Mouse (Mus musculus) layer of hippocampus, adult 8-10 months (tissue): ENCODE measurements at regions not wholly inside any gene's neighbourhood (a gene's known extent, or its start where the extent isn't known, plus 50 kb on each side); places are given as distances from the start of the nearest gene placed in this dataset.
A peak's percentile ranks its signal among the peaks of the same experiment; 100 is the strongest.

Experiments
- DNase-seq, 2 experiments: peaks; one replicate each; pipeline ENCODE4 v3.0.0; 2022; ENCODE audit warnings: low spot score in 2 of 2

DNA sequence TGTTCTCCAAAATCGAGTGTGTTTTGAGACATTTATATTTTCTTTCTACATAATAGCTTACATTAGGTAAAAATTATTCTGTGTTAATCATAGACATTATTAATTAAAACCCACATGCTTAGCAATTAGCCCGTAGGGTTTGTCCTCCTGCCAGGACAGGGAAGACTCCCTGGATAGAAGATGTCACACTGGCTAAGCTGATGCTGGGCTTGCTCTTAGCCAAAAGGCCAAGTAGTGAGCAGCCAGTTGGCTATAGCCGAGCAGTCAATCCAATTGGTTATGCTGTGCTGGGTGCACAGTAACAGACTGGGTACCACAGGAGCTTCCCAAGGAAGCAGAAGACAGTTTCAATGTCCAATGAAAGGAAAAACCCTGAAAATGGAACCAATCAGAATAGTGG lies 166.0 kb upstream of the Rnf219 start:
- no peak for DNase-seq

DNA sequence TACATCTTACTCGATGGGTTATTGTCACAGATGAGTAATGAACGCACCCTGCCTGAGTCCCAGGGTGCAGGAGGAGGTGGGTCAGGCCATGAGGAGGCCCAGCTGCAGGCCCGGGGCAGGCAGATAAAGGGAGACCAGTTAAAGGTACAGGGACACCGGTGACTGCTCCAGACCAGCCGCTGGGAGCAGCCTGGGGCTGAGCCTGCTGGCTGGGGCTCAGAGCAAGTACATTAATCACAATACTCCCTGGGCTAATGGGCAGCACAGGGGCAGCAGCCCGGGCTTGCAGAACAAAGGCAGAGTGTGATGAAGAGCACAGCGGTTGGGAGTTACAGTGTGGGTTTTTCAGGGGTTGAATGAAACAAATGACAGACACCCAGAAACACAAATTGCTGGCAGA lies 154.4 kb upstream of the Rnf219 start:
- DNase-seq, result no peak

DNA sequence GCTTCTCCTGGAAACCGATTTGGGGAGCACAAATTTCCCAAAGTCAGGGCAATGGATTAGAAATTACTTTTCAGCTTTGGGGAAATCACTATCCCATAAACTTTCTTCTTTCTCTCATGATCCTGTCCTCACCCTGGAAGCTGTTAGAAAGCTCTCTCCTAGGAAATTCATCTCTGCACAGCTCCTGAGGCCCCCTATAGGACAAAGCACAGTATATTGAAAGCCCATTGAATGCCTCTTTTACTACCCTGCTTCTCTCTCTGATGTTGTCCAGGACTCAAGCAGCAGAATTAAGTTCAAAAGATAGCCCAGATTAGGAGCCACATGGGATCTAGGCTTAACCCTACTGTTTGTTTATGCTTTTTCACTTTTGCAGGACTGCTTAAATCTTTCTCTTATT lies 139.3 kb upstream of the Rnf219 start:
- DNase-seq, result no peak

DNA sequence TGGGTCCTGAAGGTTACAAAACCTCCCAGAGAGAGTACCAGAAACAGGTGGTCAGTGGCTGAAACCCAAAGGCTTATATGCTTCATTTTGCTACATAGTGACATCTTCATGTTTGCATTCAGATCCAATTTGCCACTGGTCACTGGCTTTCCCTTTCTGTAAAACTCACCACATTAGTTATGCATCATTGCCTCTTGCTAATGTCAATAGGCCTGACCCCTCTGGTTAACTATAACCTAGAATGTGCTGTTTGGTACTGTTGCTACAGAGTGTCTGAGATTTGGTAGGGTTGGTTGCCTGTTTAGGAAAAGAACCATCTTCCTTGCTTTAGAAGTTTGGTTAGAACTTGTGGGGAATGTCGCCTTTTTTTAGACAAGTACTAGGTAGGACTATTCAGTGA lies 136.3 kb upstream of the Rnf219 start:
- no peak for DNase-seq

DNA sequence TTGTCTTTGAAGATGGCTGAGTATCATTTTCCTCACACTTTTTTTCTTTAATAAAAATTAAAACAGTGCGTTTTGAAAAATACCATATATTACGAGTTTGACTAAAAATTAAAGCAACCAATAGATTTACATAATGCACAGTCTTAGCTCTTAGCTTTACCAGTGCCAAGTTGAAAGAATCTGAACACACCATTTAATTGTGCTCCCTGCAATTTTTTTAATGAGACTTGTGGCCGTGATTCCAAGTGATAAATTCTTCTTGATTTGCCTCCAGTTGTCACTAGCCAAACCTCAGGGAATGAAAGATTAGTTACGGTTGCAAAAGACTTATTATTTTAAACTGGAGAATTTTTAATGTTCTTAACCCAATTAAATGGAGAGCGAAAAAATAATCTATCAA lies 127.5 kb upstream of the Rnf219 start:
- DNase-seq, result no peak

DNA sequence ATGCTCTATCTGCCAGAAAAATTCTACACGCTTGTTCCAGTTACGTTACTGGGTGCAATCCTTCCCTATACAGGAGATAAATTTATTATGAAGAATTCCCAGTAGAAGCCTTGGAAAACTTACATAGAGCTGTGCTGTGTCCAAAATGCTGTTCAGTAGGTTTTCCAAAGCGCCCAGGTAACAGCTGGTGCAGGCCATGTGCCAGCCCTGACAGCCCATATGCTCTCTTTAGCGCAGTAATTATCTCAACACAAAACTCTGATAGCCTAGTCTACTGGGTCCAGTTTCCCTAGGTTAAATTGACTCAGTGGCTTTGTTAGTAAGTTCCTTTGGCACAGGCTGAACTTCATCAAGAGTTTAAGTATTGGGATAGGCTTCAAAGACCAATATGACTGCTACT lies 122.2 kb upstream of the Rnf219 start:
- peak in 1 of 2 experiments; percentile 3 for DNase-seq

DNA sequence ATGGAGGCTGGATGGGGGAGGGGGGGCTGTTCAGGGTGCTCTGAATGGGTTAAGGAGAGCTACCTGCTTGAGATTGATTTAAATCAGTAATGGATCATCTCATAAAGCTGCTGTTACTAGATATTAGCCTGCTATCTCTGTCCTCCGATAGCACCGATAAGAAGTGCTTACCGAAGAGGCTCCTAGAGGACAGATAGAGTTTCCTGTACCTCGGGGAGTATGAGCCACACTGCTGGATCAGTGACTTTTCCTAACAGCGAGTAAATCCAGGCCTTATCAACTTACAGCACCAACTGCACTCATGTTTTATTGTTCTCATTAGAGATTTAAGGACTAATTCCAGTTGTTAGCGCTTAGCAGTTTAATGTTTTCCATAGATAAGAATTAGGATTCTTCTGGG lies 120.3 kb upstream of the Rnf219 start:
- no peak for DNase-seq

DNA sequence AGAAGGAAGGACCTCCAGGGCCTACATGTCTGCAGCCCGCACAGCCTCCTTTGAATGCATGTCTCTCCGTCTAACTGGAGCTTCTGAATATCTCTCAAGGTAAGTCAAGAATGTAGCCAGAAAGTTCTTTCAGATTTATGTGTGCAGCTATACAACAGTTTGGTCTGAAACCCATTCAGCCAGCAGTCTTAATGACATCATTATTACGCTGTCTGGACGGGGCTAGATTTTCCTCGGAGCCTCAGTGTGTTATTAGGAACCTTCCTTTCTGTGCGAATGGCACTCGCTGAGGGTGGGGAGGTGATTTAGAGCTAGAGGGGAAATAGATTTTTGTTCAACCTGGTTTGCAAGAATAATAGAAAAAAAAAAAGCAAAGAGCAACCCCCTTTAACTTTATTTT lies 116.9 kb upstream of the Rnf219 start:
- DNase-seq, result no peak

DNA sequence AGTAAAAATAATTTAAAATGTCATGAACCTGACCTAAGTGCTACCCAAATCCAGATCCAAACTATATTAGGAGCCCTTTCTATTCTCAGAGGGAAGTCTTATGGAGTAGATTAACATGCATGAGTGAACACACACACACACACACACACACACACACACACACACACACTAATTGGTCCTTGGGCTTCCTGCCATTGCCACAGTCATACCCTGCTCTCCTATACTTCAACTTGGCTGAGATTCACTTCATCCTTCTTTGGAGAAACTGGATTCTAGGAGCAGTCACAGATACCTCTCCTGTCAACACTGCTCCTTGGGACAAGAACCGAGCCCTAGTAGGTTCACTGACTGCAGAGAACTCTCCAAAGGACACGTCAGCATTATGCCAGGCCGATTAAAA lies 89.0 kb upstream of the Rnf219 start:
- no peak for DNase-seq

DNA sequence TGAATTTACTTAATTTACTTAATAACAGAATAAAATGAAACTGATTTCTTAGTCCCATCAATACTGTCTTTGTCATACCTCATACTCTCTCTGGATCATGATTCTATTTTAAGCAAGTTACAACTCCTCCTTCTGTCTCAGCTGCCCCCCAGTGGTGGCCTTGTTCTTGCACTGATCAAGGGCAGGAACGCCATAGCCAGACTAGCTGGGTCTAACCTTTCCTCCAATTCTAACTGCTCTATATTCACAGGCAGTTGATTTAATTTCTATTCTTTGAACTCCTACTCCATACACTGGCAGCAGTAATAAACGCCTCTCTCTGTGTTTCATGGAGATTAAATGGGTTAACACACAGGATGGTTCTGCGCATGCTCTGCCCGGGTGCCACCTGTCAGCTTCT lies 87.9 kb upstream of the Rnf219 start:
- no peak for DNase-seq

DNA sequence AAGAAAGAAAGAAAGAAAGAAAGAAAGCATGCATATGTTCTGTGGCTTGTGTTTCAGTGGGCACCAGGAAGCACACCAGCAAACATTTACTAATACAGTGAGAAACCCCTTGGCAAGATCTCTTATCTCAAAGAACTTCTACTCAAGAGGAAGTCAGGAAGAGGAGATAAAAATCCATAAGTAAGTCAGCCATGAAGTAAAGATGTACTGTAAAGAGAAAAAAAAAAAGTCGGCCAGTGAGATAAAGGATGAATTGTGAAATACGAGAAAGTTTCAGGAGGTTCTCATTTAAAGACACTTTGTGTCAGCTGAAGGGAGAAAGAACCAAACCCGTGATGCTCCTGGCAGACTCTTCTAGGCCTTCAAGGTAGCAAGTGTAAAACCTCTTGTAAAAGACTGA lies 72.4 kb upstream of the Rnf219 start:
- no peak for DNase-seq
